Mouse (Mus musculus): ENCODE measurements at regions not wholly inside any gene's neighbourhood (a gene's known extent, or its start where the extent isn't known, plus 50 kb on each side); places are given as distances from the start of the nearest gene placed in this dataset.

GRCm38 (mm10) chr13:112160173-112160641 lies 128.0 kb upstream of the Ankrd55 start:
- TF ChIP-seq CTCF (IDR thresholded peaks at IDR 0.05; ENCODE audit: control insufficient read depth, insufficient read depth, low read length) (no peak), POLR2A (IDR thresholded peaks at IDR 0.05; ENCODE audit: borderline replicate concordance, control insufficient read depth, low read depth, low read length) (no peak)
